Mouse (Mus musculus) hindbrain, embryonic 14.5 days (tissue): ENCODE measurements around the gene Plxna4. TPM values are rescaled to one million over a fixed set of nuclear protein-coding genes. Genes with fewer than 3 reads are reported as not detected.
A peak's percentile ranks its signal among the peaks of the same experiment; 100 is the strongest.

Experiments
- ATAC-seq: fragments of 200-750 bp; cut with Nextera tagmentation; 2 replicates; pipeline ENCODE4 v1.8.0; 2017; ENCODE audit warnings: moderate number of reproducible peaks, mild to moderate bottlenecking, moderate TSS enrichment, moderate library complexity; ENCODE audit not compliant: low FRiP score
- DNase-seq: peaks from one replicate; pipeline ENCODE4 v3.0.0-alpha.2; 2015; ENCODE audit warnings: low spot score
- H3K27ac ChIP-seq: fragments of 300-500 bp; sonication (generic); 2 replicates; pipeline ENCODE4 v1.5.1; 2014; ENCODE audit warnings: mild to moderate bottlenecking, moderate library complexity
- H3K27me3 ChIP-seq: fragments of 300-500 bp; sonication (generic); 2 replicates; pipeline ENCODE4 v1.6.1; 2014; ENCODE audit warnings: mild to moderate bottlenecking, low read length, mixed read lengths; ENCODE audit not compliant: control insufficient read depth, insufficient read depth
- H3K36me3 ChIP-seq: fragments of 300-500 bp; sonication (generic); replicated peaks from 2 replicates; pipeline ENCODE4 v1.6.1; 2014; ENCODE audit not compliant: control insufficient read depth, insufficient read depth
- H3K4me1 ChIP-seq: fragments of 300-500 bp; sonication (generic); replicated peaks from 2 replicates; pipeline ENCODE4 v1.6.1; 2014; ENCODE audit warnings: antibody characterized with exemption, low read length, mixed read lengths; ENCODE audit not compliant: control insufficient read depth, insufficient read depth
- H3K4me2 ChIP-seq: fragments of 300-500 bp; sonication (generic); replicated peaks from 2 replicates; pipeline ENCODE4 v1.6.1; 2014; ENCODE audit warnings: mild to moderate bottlenecking, moderate library complexity
- H3K4me3 ChIP-seq: fragments of 300-500 bp; sonication (generic); replicated peaks from 2 replicates; pipeline ENCODE4 v1.5.1; 2014; ENCODE audit warnings: mild to moderate bottlenecking, low read length
- H3K9ac ChIP-seq: fragments of 300-500 bp; sonication (generic); 2 replicates; pipeline ENCODE4 v1.6.1; 2014
- H3K9me3 ChIP-seq: fragments of 300-500 bp; sonication (generic); 2 replicates; pipeline ENCODE4 v1.6.1; 2016; ENCODE audit warnings: low read length; ENCODE audit not compliant: control insufficient read depth
- WGBS: fragments of 180-500 bp; shearing (Covaris S2); extraction: QIAGEN DNeasy Blood & Tissue Kit; methylation state at CpG from one replicate; pipeline ENCODE4 v1.1.7; 2014; 5-methylcytosine and 5-hydroxymethylcytosine counted together
- polyA plus RNA-seq: library from polyadenylated mRNA; unstranded; fragments of >200 nt; fragmentation: Nextera tagmentation; extraction: Ambion mirVana; gene quantifications from 2 replicates; pipeline ENCODE4 v1.2.1, GENCODE M21; 2014

Plxna4 gene
- polyA plus RNA-seq, 1 experiment from 2014 or later, result 25.7 TPM

GRCm38 (mm10) chr6:32317470-32317869, 270.5 kb downstream of the Plxna4 start:
- no peak for ATAC-seq
- 76% methylated on average over 8 of the region's 8 CpGs for WGBS
- Histone ChIP-seq H3K4me1 (peaks cover 14% of the 10 kb centered on the region), H3K9me3 (no peaks in the 10 kb centered on the region), H3K27me3 (no peaks in the 10 kb centered on the region), H3K36me3 (no peaks in the 10 kb centered on the region), H3K9ac (no peak overlapping the region), H3K4me2 (no peak overlapping the region), H3K4me3 (no peak overlapping the region), H3K27ac (no peak overlapping the region)
- DNase-seq, result no peak

- Histone ChIP-seq H3K27me3 (no peaks in the 10 kb centered on the region), H3K9me3 (no peaks in the 10 kb centered on the region), H3K4me1 (peaks cover 14% of the 10 kb centered on the region), H3K27ac (0 out of 2 replicates have a peak overlapping the region, but pooled peaks have one; percentile 65), H3K36me3 (no peaks in the 10 kb centered on the region), H3K4me3 (no peak overlapping the region), H3K9ac (no peak overlapping the region), H3K4me2 (no peak overlapping the region)
- 15% methylated on average over 6 of the region's 6 CpGs for WGBS
- DNase-seq (peak; percentile 33), ATAC-seq (peak; percentile 57; the same call in 1 of the 2 replicates)
Measured at GRCm38 (mm10) chr6:32315011-32315450, 273.0 kb downstream of the Plxna4 start.

GRCm38 (mm10) chr6:32309147-32309546, 278.8 kb downstream of the Plxna4 start:
- DNase-seq (no peak), ATAC-seq (no peak)
- Histone ChIP-seq H3K9ac (no peak overlapping the region), H3K36me3 (no peaks in the 10 kb centered on the region), H3K27me3 (no peaks in the 10 kb centered on the region), H3K4me2 (no peak overlapping the region), H3K27ac (no peak overlapping the region), H3K9me3 (no peaks in the 10 kb centered on the region), H3K4me3 (no peak overlapping the region), H3K4me1 (no peaks in the 10 kb centered on the region)
- 69% methylated on average over 4 of the region's 4 CpGs for WGBS

- 61% methylated on average over 2 of the region's 2 CpGs for WGBS
- no peaks in the 10 kb centered on the region for H3K9me3 ChIP-seq
- H3K36me3 ChIP-seq, result no peaks in the 10 kb centered on the region
- H3K4me1 ChIP-seq, result no peaks in the 10 kb centered on the region
- ATAC-seq (no peak), DNase-seq (no peak)
- H3K27me3 ChIP-seq, result no peaks in the 10 kb centered on the region
- no peak overlapping the region for H3K9ac ChIP-seq
- no peak overlapping the region for H3K27ac ChIP-seq
- H3K4me2 ChIP-seq, result no peak overlapping the region
- no peak overlapping the region for H3K4me3 ChIP-seq
Measured at GRCm38 (mm10) chr6:32300611-32301010, 287.4 kb downstream of the Plxna4 start.

- Histone ChIP-seq H3K27ac (no peak overlapping the region), H3K9ac (no peak overlapping the region), H3K27me3 (no peaks in the 10 kb centered on the region), H3K4me2 (no peak overlapping the region), H3K9me3 (no peaks in the 10 kb centered on the region), H3K4me3 (no peak overlapping the region), H3K36me3 (no peaks in the 10 kb centered on the region), H3K4me1 (no peaks in the 10 kb centered on the region)
- DNase-seq, result no peak
- ATAC-seq, result no peak
Measured at GRCm38 (mm10) chr6:32281457-32281856, 306.5 kb downstream of the Plxna4 start.

GRCm38 (mm10) chr6:32280728-32281127, 307.3 kb downstream of the Plxna4 start:
- Histone ChIP-seq H3K27me3 (no peaks in the 10 kb centered on the region), H3K4me3 (no peak overlapping the region), H3K27ac (no peak overlapping the region), H3K4me1 (no peaks in the 10 kb centered on the region), H3K9me3 (no peaks in the 10 kb centered on the region), H3K4me2 (no peak overlapping the region), H3K9ac (no peak overlapping the region), H3K36me3 (no peaks in the 10 kb centered on the region)
- DNase-seq (no peak), ATAC-seq (no peak)
- 15% methylated on average over 2 of the region's 2 CpGs for WGBS

GRCm38 (mm10) chr6:32271463-32271862, 316.5 kb downstream of the Plxna4 start:
- H3K36me3 ChIP-seq, result no peaks in the 10 kb centered on the region
- peak; percentile 53; the same call in 1 of the 2 replicates for ATAC-seq
- peak; percentile 59 for DNase-seq

GRCm38 (mm10) chr6:32266085-32266484, 321.9 kb downstream of the Plxna4 start:
- Histone ChIP-seq H3K27me3 (no peaks in the 10 kb centered on the region), H3K9ac (no peak overlapping the region), H3K4me2 (no peak overlapping the region), H3K9me3 (no peaks in the 10 kb centered on the region), H3K4me1 (peaks cover 11% of the 10 kb centered on the region), H3K36me3 (no peaks in the 10 kb centered on the region), H3K4me3 (no peak overlapping the region), H3K27ac (no peak overlapping the region)
- ATAC-seq (no peak), DNase-seq (no peak)
- 91% methylated on average over 7 of the region's 7 CpGs for WGBS

More at GRCm38 (mm10) chr6:32271463-32271862, 316.5 kb downstream of the Plxna4 start:
- no peak overlapping the region for H3K4me2 ChIP-seq
- H3K27ac ChIP-seq, result peak overlapping the region; percentile 59; the same call in 1 of the 2 replicates
- no peak overlapping the region for H3K4me3 ChIP-seq
- H3K9ac ChIP-seq, result no peak overlapping the region
- 53% methylated on average over 4 of the region's 4 CpGs for WGBS
- no peaks in the 10 kb centered on the region for H3K27me3 ChIP-seq
- H3K9me3 ChIP-seq, result no peaks in the 10 kb centered on the region
- H3K4me1 ChIP-seq, result peaks cover 11% of the 10 kb centered on the region

GRCm38 (mm10) chr6:32261339-32261738, 326.7 kb downstream of the Plxna4 start:
- peaks cover 26% of the 10 kb centered on the region for H3K4me1 ChIP-seq
- H3K36me3 ChIP-seq, result no peaks in the 10 kb centered on the region
- H3K4me3 ChIP-seq, result no peak overlapping the region
- H3K27me3 ChIP-seq, result no peaks in the 10 kb centered on the region
- ATAC-seq (peak; percentile 78; the same call in 1 of the 2 replicates), DNase-seq (peak; percentile 45)
- no peak overlapping the region for H3K9ac ChIP-seq
- no peak overlapping the region for H3K4me2 ChIP-seq
- H3K9me3 ChIP-seq, result no peaks in the 10 kb centered on the region
- peak overlapping the region; percentile 69; the same call in 1 of the 2 replicates for H3K27ac ChIP-seq
- WGBS, result 13% methylated on average over 3 of the region's 3 CpGs

- no peak overlapping the region for H3K9ac ChIP-seq
- DNase-seq (no peak), ATAC-seq (peak; percentile 42; the same call in 1 of the 2 replicates)
- H3K4me2 ChIP-seq, result no peak overlapping the region
- no peaks in the 10 kb centered on the region for H3K27me3 ChIP-seq
- H3K4me1 ChIP-seq, result peaks cover 29% of the 10 kb centered on the region
- H3K36me3 ChIP-seq, result no peaks in the 10 kb centered on the region
- H3K27ac ChIP-seq, result peak overlapping the region; percentile 69
- no peak overlapping the region for H3K4me3 ChIP-seq
- no peaks in the 10 kb centered on the region for H3K9me3 ChIP-seq
- 46% methylated on average over 5 of the region's 5 CpGs for WGBS
Measured at GRCm38 (mm10) chr6:32260341-32260740, 327.7 kb downstream of the Plxna4 start.
